ENCODE assay signal across 18 mouse cellular contexts in genomic region chr14:25023270-25023800, GRCm38 (mm10).
DNase-seq lines count a peak whose midpoint lies in the region; ATAC-seq lines count a peak whose summit lies in the region.
"Had no signal": no experiment of that assay in that cellular context is flagged by ENCODE, and none has a peak within 500 bp of the region (broad histone marks: within the 10 kb centered on the region; RNA-seq: fewer than 3 reads in every experiment).

No protein-coding gene starts in this region.

- H3K4me3 ChIP-seq in intestine, embryonic 15.5 days (replicated peaks): no peak overlapping the region
- H3K4me3 ChIP-seq in intestine, embryonic 16.5 days (ENCODE audit: low read length): no peak overlapping the region
- no peak overlapping the region for H3K4me3 ChIP-seq in embryonic facial prominence, embryonic 15.5 days (replicated peaks)
- no peak overlapping the region for H3K4me3 ChIP-seq in limb, embryonic 12.5 days (replicated peaks)
- H3K4me3 ChIP-seq in forebrain, embryonic 14.5 days (ENCODE audit: low read depth, low read length): no peak overlapping the region
- H3K4me3 ChIP-seq: liver, embryonic 15.5 days; midbrain, embryonic 12.5 days had no signal

- H3K9ac ChIP-seq in intestine, embryonic 15.5 days: no peak overlapping the region
- H3K9ac ChIP-seq in intestine, embryonic 16.5 days (ENCODE audit: low read depth, low read length): no peak overlapping the region
- H3K9ac ChIP-seq in embryonic facial prominence, embryonic 15.5 days: no peak overlapping the region
- no peak overlapping the region for H3K9ac ChIP-seq in limb, embryonic 12.5 days (replicated peaks)
- no peak overlapping the region for H3K9ac ChIP-seq in forebrain, embryonic 14.5 days (ENCODE audit: low read length)
- H3K9ac ChIP-seq: liver, embryonic 15.5 days; midbrain, embryonic 12.5 days had no signal

- no peaks in the 10 kb centered on the region for H3K27me3 ChIP-seq in intestine, embryonic 15.5 days (replicated peaks)
- no peaks in the 10 kb centered on the region for H3K27me3 ChIP-seq in intestine, embryonic 16.5 days (replicated peaks; ENCODE audit: control insufficient read depth, insufficient read depth, low read length)
- no peaks in the 10 kb centered on the region for H3K27me3 ChIP-seq in embryonic facial prominence, embryonic 15.5 days
- no peaks in the 10 kb centered on the region for H3K27me3 ChIP-seq in limb, embryonic 12.5 days
- no peaks in the 10 kb centered on the region for H3K27me3 ChIP-seq in forebrain, embryonic 14.5 days (replicated peaks; ENCODE audit: control insufficient read depth, insufficient read depth, low read length)
- H3K27me3 ChIP-seq: liver, embryonic 15.5 days; midbrain, embryonic 12.5 days had no signal

- peaks cover 5% of the 10 kb centered on the region for H3K4me1 ChIP-seq in intestine, embryonic 15.5 days (replicated peaks)
- peaks cover 3% of the 10 kb centered on the region; the same call in 1 of the 2 replicates for H3K4me1 ChIP-seq in intestine, embryonic 16.5 days (ENCODE audit: control insufficient read depth, insufficient read depth, low read length)
- H3K4me1 ChIP-seq in embryonic facial prominence, embryonic 15.5 days: peaks cover 51% of the 10 kb centered on the region
- peaks cover 55% of the 10 kb centered on the region for H3K4me1 ChIP-seq in limb, embryonic 12.5 days (replicated peaks)
- no peaks in the 10 kb centered on the region; the same call in 1 of the 2 replicates for H3K4me1 ChIP-seq in forebrain, embryonic 14.5 days (ENCODE audit: control insufficient read depth, insufficient read depth, low read length)
- H3K4me1 ChIP-seq: liver, embryonic 15.5 days had no signal

- 79% methylated on average over 6 of the region's 6 CpGs for WGBS in intestine, embryonic 15.5 days
- 78% methylated on average over 6 of the region's 6 CpGs for WGBS in intestine, embryonic 16.5 days
- WGBS in embryonic facial prominence, embryonic 15.5 days: 43% methylated on average over 6 of the region's 6 CpGs
- WGBS in limb, embryonic 12.5 days: 29% methylated on average over 6 of the region's 6 CpGs
- WGBS in forebrain, embryonic 14.5 days: 67% methylated on average over 6 of the region's 6 CpGs

- peak overlapping the region; percentile 8; the same call in 1 of the 2 replicates for H3K27ac ChIP-seq in intestine, embryonic 15.5 days
- H3K27ac ChIP-seq in intestine, embryonic 16.5 days (ENCODE audit: low read length): no peak overlapping the region
- H3K27ac ChIP-seq in embryonic facial prominence, embryonic 15.5 days (replicated peaks): peak overlapping the region; percentile 92
- H3K27ac ChIP-seq in limb, embryonic 12.5 days: peak overlapping the region; percentile 86
- H3K27ac ChIP-seq in forebrain, embryonic 14.5 days (ENCODE audit: low read depth, low read length): no peak overlapping the region
- H3K27ac ChIP-seq: liver, embryonic 15.5 days; midbrain, embryonic 12.5 days had no signal

- no peaks in the 10 kb centered on the region for H3K9me3 ChIP-seq in intestine, embryonic 15.5 days
- no peaks in the 10 kb centered on the region for H3K9me3 ChIP-seq in intestine, embryonic 16.5 days (ENCODE audit: control insufficient read depth, low read length)
- no peaks in the 10 kb centered on the region for H3K9me3 ChIP-seq in embryonic facial prominence, embryonic 15.5 days (replicated peaks)
- no peaks in the 10 kb centered on the region for H3K9me3 ChIP-seq in limb, embryonic 12.5 days
- H3K9me3 ChIP-seq in forebrain, embryonic 14.5 days (replicated peaks; ENCODE audit: control insufficient read depth, low read length): no peaks in the 10 kb centered on the region
- H3K9me3 ChIP-seq: liver, embryonic 15.5 days; midbrain, embryonic 12.5 days had no signal

- no peak overlapping the region for H3K4me2 ChIP-seq in intestine, embryonic 15.5 days (replicated peaks)
- H3K4me2 ChIP-seq in intestine, embryonic 16.5 days (ENCODE audit: low read depth, low read length): no peak overlapping the region
- H3K4me2 ChIP-seq in embryonic facial prominence, embryonic 15.5 days (replicated peaks): no peak overlapping the region
- no peak overlapping the region for H3K4me2 ChIP-seq in limb, embryonic 12.5 days
- H3K4me2 ChIP-seq in forebrain, embryonic 14.5 days (ENCODE audit: low read length): no peak overlapping the region
- H3K4me2 ChIP-seq: liver, embryonic 15.5 days; midbrain, embryonic 12.5 days had no signal

- H3K36me3 ChIP-seq in intestine, embryonic 15.5 days: no peaks in the 10 kb centered on the region
- H3K36me3 ChIP-seq in intestine, embryonic 16.5 days (ENCODE audit: control insufficient read depth, insufficient read depth, low read length): no peaks in the 10 kb centered on the region
- no peaks in the 10 kb centered on the region for H3K36me3 ChIP-seq in embryonic facial prominence, embryonic 15.5 days
- no peaks in the 10 kb centered on the region for H3K36me3 ChIP-seq in limb, embryonic 12.5 days
- H3K36me3 ChIP-seq in forebrain, embryonic 14.5 days (ENCODE audit: control insufficient read depth, insufficient read depth, low read length): no peaks in the 10 kb centered on the region
- H3K36me3 ChIP-seq: liver, embryonic 15.5 days; midbrain, embryonic 12.5 days had no signal

- DNase-seq in frontal cortex, postnatal 14 days (ENCODE audit: low spot score in 2 of 2): no peak
- no peak for DNase-seq in thymus, postnatal 10 days (ENCODE audit: low spot score in 2 of 2)
- DNase-seq in forebrain, embryonic 14.5 days (ENCODE audit: low spot score): no peak
- DNase-seq: adrenal gland, postnatal 10 days; B cell, adult 2 months; cerebellum, adult 9-10 months; heart, adult 11 months; heart, postnatal 36 days; kidney, adult 9 months; retina, postnatal 1 day had no signal

- ATAC-seq in intestine, embryonic 15.5 days: no peak
- ATAC-seq in intestine, embryonic 16.5 days: no peak
- no peak for ATAC-seq in embryonic facial prominence, embryonic 15.5 days (ENCODE audit: insufficient number of reproducible peaks, low FRiP score, low TSS enrichment, low read depth)
- ATAC-seq in limb, embryonic 12.5 days (ENCODE audit: insufficient number of reproducible peaks, insufficient read depth, low FRiP score, low TSS enrichment, low read depth): no peak
- no peak for ATAC-seq in forebrain, embryonic 14.5 days
- ATAC-seq: forebrain, embryonic 16.5 days; hindbrain, embryonic 16.5 days had no signal

Comparison
In these comparisons a context has a peak if more than half of its experiments do, and no peak if none do; other contexts are left out.
1. H3K27ac ChIP-seq: peak in intestine, embryonic 15.5 days (single experiment), embryonic facial prominence, embryonic 15.5 days (single experiment) and limb, embryonic 12.5 days (single experiment); none in intestine, embryonic 16.5 days (single experiment) and forebrain, embryonic 14.5 days (single experiment).